16 mouse cellular contexts compared by ENCODE assay signal in genomic region chr1:83915454-83915853, GRCm38 (mm10).
"Had no signal": no experiment of that assay in that cellular context is flagged by ENCODE, and none has a peak within 500 bp of the region (broad histone marks: within the 10 kb centered on the region; RNA-seq: fewer than 3 reads in every experiment).

No protein-coding gene starts in this region.

- DNase-seq: retina, postnatal 1 day; right cerebral cortex, adult 18-20 months; right cerebral cortex, postnatal 14 days; right cerebral cortex, postnatal 25 days; right cerebral cortex, postnatal 4 days; spleen, adult 18-20 months; thymus, adult 18-20 months; thymus, adult 2 months; thymus, postnatal 14 days; thymus, postnatal 25 days; thymus, postnatal 36 days; thymus, postnatal 4 days had no signal

- H3K27ac ChIP-seq: neural tube, embryonic 13.5 days; neural tube, embryonic 15.5 days; stomach, embryonic 15.5 days; stomach, postnatal 0 days had no signal

- H3K4me3 ChIP-seq: neural tube, embryonic 13.5 days; neural tube, embryonic 15.5 days; stomach, embryonic 15.5 days had no signal

- H3K9me3 ChIP-seq: neural tube, embryonic 13.5 days; neural tube, embryonic 15.5 days; stomach, embryonic 15.5 days had no signal

- H3K27me3 ChIP-seq: neural tube, embryonic 13.5 days; neural tube, embryonic 15.5 days; stomach, embryonic 15.5 days had no signal

- H3K9ac ChIP-seq: neural tube, embryonic 13.5 days; neural tube, embryonic 15.5 days; stomach, embryonic 15.5 days had no signal

- H3K4me2 ChIP-seq: neural tube, embryonic 13.5 days; neural tube, embryonic 15.5 days; stomach, embryonic 15.5 days had no signal

- H3K36me3 ChIP-seq: neural tube, embryonic 13.5 days; neural tube, embryonic 15.5 days; stomach, embryonic 15.5 days had no signal

- H3K4me1 ChIP-seq: neural tube, embryonic 13.5 days; neural tube, embryonic 15.5 days; stomach, embryonic 15.5 days had no signal
